7 mouse cellular contexts compared by ENCODE assay signal in the genomic region with DNA sequence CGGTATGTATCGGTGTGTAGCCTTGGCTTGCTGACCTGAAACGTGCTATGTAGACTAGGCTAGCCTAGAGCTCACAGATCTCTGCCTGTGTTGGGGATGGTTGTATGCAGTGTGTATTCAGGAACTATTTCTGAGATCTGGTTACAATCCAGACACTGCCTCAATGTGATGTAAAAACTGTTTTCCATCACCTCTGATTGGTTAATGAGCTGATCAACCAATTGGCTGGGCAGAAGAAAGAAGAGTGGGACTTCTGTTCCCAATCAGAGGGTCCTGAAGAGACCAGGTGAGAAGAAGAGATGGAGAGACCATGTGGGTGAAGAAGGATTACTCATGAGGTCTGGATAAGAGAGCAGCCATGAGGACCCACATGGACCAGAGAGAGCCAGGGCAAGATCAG. TPM values are rescaled to one million over a fixed set of nuclear protein-coding genes. Genes with fewer than 3 reads are reported as not detected.
DNase-seq lines count a peak whose midpoint lies in the region; ATAC-seq and TF ChIP-seq lines count a peak whose summit lies in the region.

No protein-coding gene starts in this region.

- H3K4me3 ChIP-seq in megakaryocyte, embryonic 14.5 days (replicated peaks), result peak overlapping the region; percentile 98
- peak overlapping the region; percentile 81 for H3K4me3 ChIP-seq in forebrain, embryonic 12.5 days (replicated peaks)
- H3K4me3 ChIP-seq in limb, embryonic 15.5 days, result peak overlapping the region; percentile 74
- H3K4me3 ChIP-seq in stomach, postnatal 0 days (ENCODE audit: low read depth, low read length), result peak overlapping the region; percentile 86

- H3K27me3 ChIP-seq in megakaryocyte, embryonic 14.5 days (replicated peaks), result no peaks in the 10 kb centered on the region
- H3K27me3 ChIP-seq in forebrain, embryonic 12.5 days, result no peaks in the 10 kb centered on the region
- H3K27me3 ChIP-seq in limb, embryonic 15.5 days, result no peaks in the 10 kb centered on the region
- H3K27me3 ChIP-seq in stomach, postnatal 0 days (ENCODE audit: control insufficient read depth, insufficient read depth, low read length), result no peaks in the 10 kb centered on the region

- H3K4me2 ChIP-seq in forebrain, embryonic 12.5 days, result peak overlapping the region; percentile 63
- peak overlapping the region; percentile 72 for H3K4me2 ChIP-seq in limb, embryonic 15.5 days
- H3K4me2 ChIP-seq in stomach, postnatal 0 days (replicated peaks; ENCODE audit: low read depth), result peak overlapping the region; percentile 94

- DNase-seq in stomach, postnatal 0 days (ENCODE audit: low spot score), result no peak
- no peak for DNase-seq in cerebellum, adult 11 months
- DNase-seq in gastrocnemius, postnatal 36 days, result no peak

- intact Hi-C loops in gastrocnemius, postnatal 36 days (cut with DNase I), result no loop called here

- TF ChIP-seq EP300 in stomach, postnatal 0 days (optimal IDR thresholded peaks at IDR 0.05), result no peak

- H3K27ac ChIP-seq in forebrain, embryonic 12.5 days, result no peak overlapping the region
- H3K27ac ChIP-seq in limb, embryonic 15.5 days, result no peak overlapping the region
- no peak overlapping the region for H3K27ac ChIP-seq in stomach, postnatal 0 days (replicated peaks)

- WGBS in forebrain, embryonic 12.5 days, result 6% methylated on average over 3 of the region's 3 CpGs
- WGBS in limb, embryonic 15.5 days, result 5% methylated on average over 3 of the region's 3 CpGs
- 5% methylated on average over 3 of the region's 3 CpGs for WGBS in stomach, postnatal 0 days

- no peaks in the 10 kb centered on the region for H3K9me3 ChIP-seq in megakaryocyte, embryonic 14.5 days
- no peaks in the 10 kb centered on the region for H3K9me3 ChIP-seq in forebrain, embryonic 12.5 days
- H3K9me3 ChIP-seq in limb, embryonic 15.5 days, result no peaks in the 10 kb centered on the region
- no peaks in the 10 kb centered on the region for H3K9me3 ChIP-seq in stomach, postnatal 0 days (ENCODE audit: control insufficient read depth, low read length)

- H3K36me3 ChIP-seq in megakaryocyte, embryonic 14.5 days (replicated peaks; ENCODE audit: low read length), result peaks cover 41% of the 10 kb centered on the region
- peaks cover 37% of the 10 kb centered on the region for H3K36me3 ChIP-seq in forebrain, embryonic 12.5 days (replicated peaks)
- H3K36me3 ChIP-seq in limb, embryonic 15.5 days, result peaks cover 19% of the 10 kb centered on the region
- 0 out of 2 replicates have a peak, but pooled peaks cover 3% of the 10 kb centered on the region for H3K36me3 ChIP-seq in stomach, postnatal 0 days (ENCODE audit: control insufficient read depth, insufficient read depth, low read length)

- TF ChIP-seq CTCF in stomach, postnatal 0 days (IDR thresholded peaks at IDR 0.05; ENCODE audit: low read depth), result no peak

- H3K4me1 ChIP-seq in megakaryocyte, embryonic 14.5 days, result peaks cover 39% of the 10 kb centered on the region
- peaks cover 26% of the 10 kb centered on the region for H3K4me1 ChIP-seq in forebrain, embryonic 12.5 days
- H3K4me1 ChIP-seq in limb, embryonic 15.5 days, result peaks cover 19% of the 10 kb centered on the region
- no peaks in the 10 kb centered on the region for H3K4me1 ChIP-seq in stomach, postnatal 0 days (replicated peaks; ENCODE audit: control insufficient read depth, insufficient read depth)

- ATAC-seq in megakaryocyte, adult 5-6 weeks (ENCODE audit: poor library complexity, severe bottlenecking), result no peak
- ATAC-seq in forebrain, embryonic 12.5 days (ENCODE audit: low FRiP score), result no peak
- no peak for ATAC-seq in limb, embryonic 15.5 days (ENCODE audit: insufficient number of reproducible peaks, low FRiP score, low TSS enrichment, low read depth)
- ATAC-seq in stomach, postnatal 0 days (ENCODE audit: low FRiP score, low TSS enrichment), result no peak

- peak overlapping the region; percentile 80 for H3K9ac ChIP-seq in forebrain, embryonic 12.5 days
- H3K9ac ChIP-seq in limb, embryonic 15.5 days, result peak overlapping the region; percentile 50; the same call in 1 of the 2 replicates
- peak overlapping the region; percentile 79; the same call in 1 of the 2 replicates for H3K9ac ChIP-seq in stomach, postnatal 0 days (ENCODE audit: low read length)

RNA-seq across cellular contexts. Expression of a gene that starts 1.1 kb away (rescaled TPM):
- 208 and 210 TPM in 2 replicates for polyA plus RNA-seq in megakaryocyte, embryonic 14.5 days (2012; ENCODE audit: insufficient read depth, low replicate concordance)
- 190 and 250 TPM in 2 replicates for total RNA-seq in megakaryocyte, adult 5-6 weeks (2015)
- 124 and 127 TPM in 2 replicates for total RNA-seq in megakaryocyte, adult 5-6 weeks (2017)
- polyA plus RNA-seq in forebrain, embryonic 12.5 days (2016; fragmentation: Nextera tagmentation; extraction: Ambion mirVana), result 325 and 333 TPM in 2 replicates
- 213 and 217 TPM in 2 replicates for polyA plus RNA-seq in limb, embryonic 15.5 days (2015; fragmentation: Nextera tagmentation; extraction: Ambion mirVana)
- polyA plus RNA-seq in stomach, postnatal 0 days (2015; fragmentation: Nextera tagmentation; extraction: Ambion mirVana), result 58.1 and 79.9 TPM in 2 replicates
- 1 to 10 TPM; 3.2 to 3.8 TPM for total RNA-seq in gastrocnemius, postnatal 36 days (2021)

RNA-seq across cellular contexts. Expression of a gene that starts 20.0 kb away (rescaled TPM):
- polyA plus RNA-seq in megakaryocyte, embryonic 14.5 days (2012; ENCODE audit: insufficient read depth, low replicate concordance), result 11.7 and 13.4 TPM in 2 replicates
- 21.5 and 28.8 TPM in 2 replicates for total RNA-seq in megakaryocyte, adult 5-6 weeks (2015)
- total RNA-seq in megakaryocyte, adult 5-6 weeks (2017), result 23.9 and 26.0 TPM in 2 replicates
- polyA plus RNA-seq in forebrain, embryonic 12.5 days (2016; fragmentation: Nextera tagmentation; extraction: Ambion mirVana), result 22.0 and 24.6 TPM in 2 replicates
- 28.5 and 28.8 TPM in 2 replicates for polyA plus RNA-seq in limb, embryonic 15.5 days (2015; fragmentation: Nextera tagmentation; extraction: Ambion mirVana)
- 30.6 and 35.6 TPM in 2 replicates for polyA plus RNA-seq in stomach, postnatal 0 days (2015; fragmentation: Nextera tagmentation; extraction: Ambion mirVana)
- 10 to 100 TPM; 11.3 to 12.6 TPM for total RNA-seq in gastrocnemius, postnatal 36 days (2021)

RNA-seq across cellular contexts. Expression of a gene that starts 43.7 kb away (rescaled TPM):
- 0.12 TPM in 1 of 2 replicates, not detected in the other for polyA plus RNA-seq in megakaryocyte, embryonic 14.5 days (2012; ENCODE audit: insufficient read depth, low replicate concordance)
- not detected in 2 replicates for total RNA-seq in megakaryocyte, adult 5-6 weeks (2015)
- total RNA-seq in megakaryocyte, adult 5-6 weeks (2017), result 0.41 TPM in 1 of 2 replicates, not detected in the other
- polyA plus RNA-seq in forebrain, embryonic 12.5 days (2016; fragmentation: Nextera tagmentation; extraction: Ambion mirVana), result 109 and 134 TPM in 2 replicates
- 5.4 and 7.6 TPM in 2 replicates for polyA plus RNA-seq in limb, embryonic 15.5 days (2015; fragmentation: Nextera tagmentation; extraction: Ambion mirVana)
- polyA plus RNA-seq in stomach, postnatal 0 days (2015; fragmentation: Nextera tagmentation; extraction: Ambion mirVana), result 1.7 and 2.3 TPM in 2 replicates
- total RNA-seq in gastrocnemius, postnatal 36 days (2021), result 1 to 10 TPM; 1.4 to 2.2 TPM

Comparison
In these comparisons a context has a peak if more than half of its experiments do, and no peak if none do; other contexts are left out.
1. RNA of a gene that starts 43.7 kb away (polyA plus RNA-seq): 109 to 134 TPM in forebrain, embryonic 12.5 days; 5.4 to 7.6 TPM in limb, embryonic 15.5 days, 1.7 to 2.3 TPM in stomach, postnatal 0 days and 0.12 TPM in megakaryocyte, embryonic 14.5 days; every median in the first group is over 10 times any median in the second.
2. Peak in every context shown above with its lines, with median percentiles within 50 percentile points of each other: H3K4me3 ChIP-seq, H3K4me2 ChIP-seq and H3K9ac ChIP-seq.